8 mouse cellular contexts compared by ENCODE assay signal in the genomic region with DNA sequence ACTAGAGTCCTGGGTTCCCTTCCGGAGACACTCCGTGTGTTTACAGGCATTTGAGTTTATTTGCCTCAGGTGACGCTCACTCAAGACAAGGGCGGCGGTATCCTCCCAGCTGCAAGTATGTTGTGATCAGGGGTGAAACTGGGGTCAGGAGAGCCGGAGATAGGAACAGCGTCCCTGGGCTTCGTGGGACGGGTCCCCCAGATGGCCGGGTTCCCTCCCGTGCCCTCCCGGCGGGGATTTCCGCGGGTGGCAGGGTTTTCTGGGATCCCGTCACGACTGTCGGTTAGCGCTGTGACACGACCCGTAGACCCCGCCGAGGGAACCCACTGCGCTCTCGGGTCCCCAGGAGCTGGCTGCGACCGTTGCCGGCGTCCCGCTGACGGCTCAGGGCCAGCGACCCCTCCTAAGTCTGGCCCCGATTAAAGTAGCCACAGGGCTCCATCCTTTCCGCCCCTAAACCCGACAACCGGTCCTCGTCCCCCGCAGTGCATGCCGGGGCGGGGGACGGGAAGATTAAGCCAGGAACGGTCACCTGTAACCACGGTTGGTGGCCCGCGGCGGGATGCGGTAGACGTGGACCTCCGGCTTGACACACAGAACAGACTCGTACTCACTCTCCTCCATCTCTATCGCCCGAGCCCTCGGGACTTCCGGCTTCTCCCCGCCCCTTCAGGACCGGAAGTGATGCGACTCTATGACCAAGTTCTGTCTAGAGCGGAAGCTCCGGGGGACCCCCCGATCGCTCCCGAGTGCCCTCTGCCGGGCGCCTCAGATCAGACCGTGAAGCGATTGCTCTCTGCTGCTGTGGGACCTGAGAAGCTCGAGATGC. TPM values are rescaled to one million over a fixed set of nuclear protein-coding genes. Genes with fewer than 3 reads are reported as not detected.
DNase-seq lines count a peak whose midpoint lies in the region; ATAC-seq lines count a peak whose summit lies in the region.

TSS of gene Necap2 (minus strand) at position 677 of the 829 bp plus-strand sequence.

- H3K27me3 ChIP-seq in forebrain, embryonic 11.5 days (ENCODE audit: control insufficient read depth, insufficient read depth, low read length), result no peaks in the 10 kb centered on the region
- H3K27me3 ChIP-seq in heart, embryonic 16.5 days (ENCODE audit: control insufficient read depth, insufficient read depth, low read length), result no peaks in the 10 kb centered on the region
- no peaks in the 10 kb centered on the region for H3K27me3 ChIP-seq in liver, embryonic 15.5 days
- no peaks in the 10 kb centered on the region for H3K27me3 ChIP-seq in neural tube, embryonic 12.5 days (replicated peaks)

- no peaks in the 10 kb centered on the region for H3K36me3 ChIP-seq in forebrain, embryonic 11.5 days (ENCODE audit: control insufficient read depth, insufficient read depth, low read length)
- H3K36me3 ChIP-seq in heart, embryonic 16.5 days (ENCODE audit: control insufficient read depth, insufficient read depth), result no peaks in the 10 kb centered on the region; the same call in 1 of the 2 replicates
- H3K36me3 ChIP-seq in liver, embryonic 15.5 days (replicated peaks), result peaks cover 24% of the 10 kb centered on the region
- peaks cover 17% of the 10 kb centered on the region for H3K36me3 ChIP-seq in neural tube, embryonic 12.5 days

- H3K9ac ChIP-seq in forebrain, embryonic 11.5 days (ENCODE audit: low read length), result peak within 1 kb of the TSS; percentile 85
- peak within 1 kb of the TSS; percentile 99 for H3K9ac ChIP-seq in heart, embryonic 16.5 days (ENCODE audit: low read length)
- H3K9ac ChIP-seq in liver, embryonic 15.5 days, result peak within 1 kb of the TSS; percentile 83
- peak within 1 kb of the TSS; percentile 93 for H3K9ac ChIP-seq in neural tube, embryonic 12.5 days

- whole genome bisulfite sequencing in forebrain, embryonic 11.5 days, result 2% methylated on average over 67 of the region's 67 CpGs
- under 1% methylated on average over 67 of the region's 67 CpGs for WGBS in heart, embryonic 16.5 days
- WGBS in liver, embryonic 15.5 days (ENCODE audit: insufficient replicate concordance), result under 1% methylated on average over 67 of the region's 67 CpGs
- under 1% methylated on average over 67 of the region's 67 CpGs for WGBS in neural tube, embryonic 12.5 days

- peaks cover 8% of the 10 kb centered on the region; the same call in 1 of the 2 replicates for H3K4me1 ChIP-seq in forebrain, embryonic 11.5 days (replicated peaks; ENCODE audit: control insufficient read depth, insufficient read depth, low read length)
- peaks cover 29% of the 10 kb centered on the region for H3K4me1 ChIP-seq in heart, embryonic 16.5 days (ENCODE audit: control insufficient read depth, insufficient read depth, low read length)
- H3K4me1 ChIP-seq in liver, embryonic 15.5 days (replicated peaks), result peaks cover 50% of the 10 kb centered on the region
- peaks cover 15% of the 10 kb centered on the region for H3K4me1 ChIP-seq in neural tube, embryonic 12.5 days

- ATAC-seq in forebrain, embryonic 11.5 days (replicated peaks; ENCODE audit: low FRiP score), result peak; percentile 93
- ATAC-seq in heart, embryonic 16.5 days (replicated peaks; ENCODE audit: extremely low read depth, insufficient read depth, low FRiP score), result peak; percentile 83
- ATAC-seq in liver, embryonic 15.5 days (ENCODE audit: insufficient read depth), result peak; percentile 79
- peak; percentile 95 for ATAC-seq in neural tube, embryonic 12.5 days (ENCODE audit: low FRiP score, low read depth)

- DNase-seq in CD8-positive naive resting alpha-beta T cell, adult 2 months (ENCODE audit: low read depth in 2 of 2, low spot score in 2 of 2), result peak; percentile 95 to 96
- DNase-seq in c-Kit-positive CD71-negative TER-119-negative erythroid progenitor cells, embryonic 14.5 days (ENCODE audit: low read depth), result peak; percentile 96
- DNase-seq in forebrain, embryonic 11.5 days (ENCODE audit: low spot score), result peak; percentile 97
- peak; percentile 96 to 98 for DNase-seq in kidney, postnatal 36 days
- DNase-seq in telencephalon, adult 2 months (ENCODE audit: low read depth, low spot score), result peak; percentile 87

- peak within 1 kb of the TSS; percentile 97 for H3K4me3 ChIP-seq in forebrain, embryonic 11.5 days (ENCODE audit: low read depth, low read length)
- H3K4me3 ChIP-seq in heart, embryonic 16.5 days (ENCODE audit: low read length), result peak within 1 kb of the TSS; percentile 100
- peak within 1 kb of the TSS; percentile 98 for H3K4me3 ChIP-seq in liver, embryonic 15.5 days (replicated peaks)
- H3K4me3 ChIP-seq in neural tube, embryonic 12.5 days, result peak within 1 kb of the TSS; percentile 94

- H3K27ac ChIP-seq in forebrain, embryonic 11.5 days (ENCODE audit: low read depth, low read length), result no peak within 1 kb of the TSS
- H3K27ac ChIP-seq in heart, embryonic 16.5 days (ENCODE audit: low read length), result peak within 1 kb of the TSS; percentile 80
- peak within 1 kb of the TSS; percentile 93 for H3K27ac ChIP-seq in liver, embryonic 15.5 days (replicated peaks)
- no peak within 1 kb of the TSS; the same call in 1 of the 2 replicates for H3K27ac ChIP-seq in neural tube, embryonic 12.5 days

- H3K9me3 ChIP-seq in forebrain, embryonic 11.5 days (ENCODE audit: control insufficient read depth, low read length), result no peaks in the 10 kb centered on the region
- no peaks in the 10 kb centered on the region; the same call in 1 of the 2 replicates for H3K9me3 ChIP-seq in heart, embryonic 16.5 days (replicated peaks; ENCODE audit: control insufficient read depth, low read length)
- H3K9me3 ChIP-seq in liver, embryonic 15.5 days (replicated peaks), result no peaks in the 10 kb centered on the region
- H3K9me3 ChIP-seq in neural tube, embryonic 12.5 days, result no peaks in the 10 kb centered on the region

- peak within 1 kb of the TSS; percentile 99 for H3K4me2 ChIP-seq in forebrain, embryonic 11.5 days (ENCODE audit: low read depth, low read length, severe bottlenecking)
- peak within 1 kb of the TSS; percentile 96 for H3K4me2 ChIP-seq in heart, embryonic 16.5 days (ENCODE audit: low read depth, low read length)
- peak within 1 kb of the TSS; percentile 80 for H3K4me2 ChIP-seq in liver, embryonic 15.5 days
- H3K4me2 ChIP-seq in neural tube, embryonic 12.5 days (replicated peaks), result peak within 1 kb of the TSS; percentile 97

RNA-seq across cellular contexts. Expression of gene Necap2, which starts in this region (rescaled TPM):
- polyA plus RNA-seq in forebrain, embryonic 11.5 days (2014; fragmentation: Nextera tagmentation; extraction: Ambion mirVana), result 50.0 and 51.2 TPM in 2 replicates
- polyA plus RNA-seq in heart, embryonic 16.5 days (2015; fragmentation: Nextera tagmentation; extraction: Ambion mirVana), result 49.8 and 50.1 TPM in 2 replicates
- polyA plus RNA-seq in liver, embryonic 15.5 days (2015; fragmentation: Nextera tagmentation; extraction: Ambion mirVana), result 97.2 and 98.6 TPM in 2 replicates
- 55.0 and 61.2 TPM in 2 replicates for polyA plus RNA-seq in neural tube, embryonic 12.5 days (2016; fragmentation: Nextera tagmentation; extraction: Ambion mirVana)

Comparison
In these comparisons a context has a peak if more than half of its experiments do, and no peak if none do; other contexts are left out.
1. H3K27ac ChIP-seq: peak in heart, embryonic 16.5 days (single experiment) and liver, embryonic 15.5 days (single experiment); none in forebrain, embryonic 11.5 days (single experiment) and neural tube, embryonic 12.5 days (single experiment).
2. Peak in every context shown above with its lines, with median percentiles within 50 percentile points of each other: DNase-seq, ATAC-seq, H3K4me2 ChIP-seq, H3K4me3 ChIP-seq and H3K9ac ChIP-seq.